Mouse (Mus musculus): Measurements from ENCODE around the gene Gdf11. TPM values are rescaled to one million over a fixed set of nuclear protein-coding genes. Genes with fewer than 3 reads are reported as not detected.
A peak's percentile ranks its signal among the peaks of the same experiment; 100 is the strongest.

Gdf11 gene
- polyA plus RNA-seq, 1 experiment from 2014 or later, result 10.8 TPM

DNA sequence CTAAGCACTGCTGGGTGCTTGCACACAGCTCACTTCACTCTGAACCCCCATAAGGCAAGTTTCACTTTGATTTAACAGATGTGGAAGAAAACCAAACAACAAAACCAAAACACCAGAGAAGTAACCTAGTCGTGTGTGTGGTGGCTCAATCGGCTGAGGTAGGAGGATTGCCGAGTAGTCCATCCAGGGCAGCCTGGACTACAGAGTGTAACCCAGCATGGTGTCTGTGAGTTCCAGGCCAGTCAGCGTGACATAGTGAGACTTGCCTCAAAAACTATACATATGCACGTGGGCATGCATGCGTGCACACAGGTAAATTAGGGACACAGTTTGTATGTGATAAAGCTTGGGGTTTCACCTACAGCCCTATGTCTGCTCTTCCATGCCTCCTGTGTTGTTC lies 25.9 kb upstream of the Gdf11 start:
- Histone ChIP-seq H3K27ac (no peak overlapping the region), H3K36me3 (peaks cover 54% of the 10 kb centered on the region), H3K9ac (no peak overlapping the region), H3K27me3 (no peaks in the 10 kb centered on the region), H3K9me3 (no peaks in the 10 kb centered on the region), H3K4me1 (peaks cover 32% of the 10 kb centered on the region), H3K4me3 (no peak overlapping the region), H3K4me2 (replicated peaks) (no peak overlapping the region)
- no peak for ATAC-seq (ENCODE audit: insufficient number of reproducible peaks, insufficient read depth, low FRiP score, low TSS enrichment)
- 90% methylated on average over 6 of the region's 6 CpGs for WGBS

DNA sequence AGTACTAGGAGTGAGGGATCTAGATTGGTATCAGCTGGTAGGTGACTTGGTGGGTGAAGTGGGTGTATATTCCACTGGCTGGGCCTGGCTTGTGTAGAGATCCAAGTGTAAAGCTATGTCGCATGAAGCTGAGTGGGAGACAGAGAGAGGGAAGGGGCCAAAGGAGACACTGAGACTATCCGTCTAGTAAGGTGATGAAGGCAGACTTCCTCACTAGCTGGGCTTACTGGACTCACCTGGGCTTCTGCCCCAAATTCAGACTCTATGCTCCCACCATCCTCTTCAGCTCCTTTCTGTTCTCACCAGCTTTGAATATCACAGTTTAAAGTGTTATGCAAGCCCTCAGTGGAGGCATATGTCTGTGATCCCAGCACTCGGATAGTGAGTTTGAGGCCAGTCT lies 25.1 kb upstream of the Gdf11 start:
- H3K27me3 ChIP-seq, result no peaks in the 10 kb centered on the region
- ATAC-seq (ENCODE audit: insufficient number of reproducible peaks, insufficient read depth, low FRiP score, low TSS enrichment), result no peak
- no peak overlapping the region for H3K4me3 ChIP-seq
- no peak overlapping the region for H3K27ac ChIP-seq
- H3K4me2 ChIP-seq (replicated peaks), result no peak overlapping the region
- H3K36me3 ChIP-seq, result peaks cover 61% of the 10 kb centered on the region
- 89% methylated on average over 3 of the region's 3 CpGs for WGBS
- peaks cover 30% of the 10 kb centered on the region for H3K4me1 ChIP-seq
- H3K9me3 ChIP-seq, result no peaks in the 10 kb centered on the region
- H3K9ac ChIP-seq, result no peak overlapping the region

DNA sequence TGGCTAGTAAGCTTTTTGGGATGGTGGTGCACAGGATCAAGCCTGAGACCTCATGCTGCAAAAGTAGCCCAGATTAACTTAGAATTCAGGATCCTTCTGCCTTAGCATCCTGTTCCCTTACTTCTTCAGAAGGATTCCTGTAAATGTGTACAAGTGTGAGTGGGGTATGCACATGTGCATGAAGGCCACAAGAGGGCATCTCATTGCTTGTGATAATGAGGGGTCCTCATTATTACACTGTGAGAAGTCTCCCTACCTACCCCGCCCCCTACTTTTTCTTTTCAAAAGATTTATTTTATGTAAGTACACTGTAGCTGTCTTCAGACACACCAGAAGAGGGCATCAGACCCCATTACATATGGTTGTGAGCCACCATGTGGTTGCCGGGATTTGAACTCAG lies 24.0 kb upstream of the Gdf11 start:
- Histone ChIP-seq H3K4me1 (peaks cover 29% of the 10 kb centered on the region), H3K27me3 (no peaks in the 10 kb centered on the region), H3K36me3 (peaks cover 64% of the 10 kb centered on the region), H3K9me3 (no peaks in the 10 kb centered on the region), H3K27ac (no peak overlapping the region), H3K9ac (no peak overlapping the region), H3K4me2 (replicated peaks) (no peak overlapping the region), H3K4me3 (no peak overlapping the region)
- no peak for ATAC-seq (ENCODE audit: insufficient number of reproducible peaks, insufficient read depth, low FRiP score, low TSS enrichment)
- 94% methylated on average over 2 of the region's 2 CpGs for WGBS

DNA sequence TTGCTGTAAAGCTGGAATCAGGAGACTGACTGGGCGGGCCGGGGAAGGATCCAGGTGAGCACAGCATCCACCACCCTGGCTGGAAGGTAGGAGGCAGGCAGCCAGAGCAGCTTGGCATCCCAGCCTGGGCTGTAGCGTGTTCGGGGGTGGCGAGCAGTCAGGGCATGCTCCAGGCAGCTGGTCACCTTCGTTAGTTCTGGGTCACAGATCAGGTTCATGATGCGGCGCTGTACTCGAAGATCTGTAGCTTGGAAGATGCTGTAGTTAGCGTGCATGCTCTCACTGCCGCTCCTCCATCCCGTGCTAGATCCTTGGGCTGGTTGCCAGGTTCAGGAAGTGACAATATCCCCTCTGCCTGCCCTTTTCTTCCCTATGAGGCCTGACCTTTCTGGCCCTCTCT lies 22.2 kb upstream of the Gdf11 start:
- no peak for ATAC-seq (ENCODE audit: insufficient number of reproducible peaks, insufficient read depth, low FRiP score, low TSS enrichment)
- Histone ChIP-seq H3K36me3 (peaks cover 64% of the 10 kb centered on the region), H3K9ac (no peak overlapping the region)

DNA sequence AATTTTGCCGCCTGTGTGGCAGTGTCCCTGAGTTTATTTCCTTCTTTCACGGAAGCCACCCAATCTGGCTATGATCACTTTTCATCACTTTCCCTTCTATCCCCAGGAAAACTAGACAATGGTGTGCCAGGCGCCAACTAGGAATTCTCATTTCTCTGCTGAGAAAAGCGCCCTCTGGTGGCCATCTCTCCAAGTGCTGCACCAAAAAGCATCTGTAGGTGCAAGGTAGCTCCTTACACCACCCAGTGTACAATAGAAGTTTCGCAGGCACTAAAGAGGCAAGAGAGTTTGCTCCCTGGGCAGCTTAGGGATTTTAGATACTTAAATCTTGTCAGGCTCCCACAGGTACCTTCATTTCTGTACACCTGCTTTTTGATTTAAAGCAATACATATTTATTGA lies 21.7 kb upstream of the Gdf11 start:
- H3K27ac ChIP-seq, result peak overlapping the region; percentile 50; the same call in 1 of the 2 replicates

More for the DNA sequence above, 22.2 kb upstream of the Gdf11 start:
- Histone ChIP-seq H3K27me3 (no peaks in the 10 kb centered on the region), H3K4me1 (peaks cover 18% of the 10 kb centered on the region), H3K4me2 (replicated peaks) (no peak overlapping the region), H3K4me3 (no peak overlapping the region), H3K9me3 (no peaks in the 10 kb centered on the region), H3K27ac (no peak overlapping the region)
- 86% methylated on average over 12 of the region's 12 CpGs for WGBS

DNA sequence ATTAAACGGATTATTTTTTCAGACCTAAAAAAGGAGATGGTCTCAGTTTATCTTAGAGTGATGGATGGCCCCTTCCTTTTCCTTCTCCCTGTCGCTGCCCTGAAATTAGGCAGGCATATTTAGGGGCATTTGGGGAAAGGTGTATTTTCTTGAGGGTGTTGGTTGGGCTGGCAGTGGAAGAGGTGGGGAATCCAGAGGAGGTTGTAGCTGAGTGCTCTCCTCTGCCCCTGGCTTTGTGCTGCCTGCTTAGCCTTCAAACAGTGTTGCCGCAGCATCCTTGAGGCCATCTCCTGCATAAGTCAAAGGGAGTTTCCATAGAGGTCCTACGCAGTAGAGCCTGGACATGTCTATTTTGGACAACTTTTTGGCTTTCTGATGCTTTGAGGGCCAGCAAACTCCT lies 21.3 kb upstream of the Gdf11 start:
- Histone ChIP-seq H3K4me1 (peaks cover 18% of the 10 kb centered on the region), H3K4me3 (no peak overlapping the region), H3K27me3 (no peaks in the 10 kb centered on the region), H3K4me2 (replicated peaks) (no peak overlapping the region), H3K9ac (peak overlapping the region; percentile 12; the same call in 1 of the 2 replicates), H3K9me3 (no peaks in the 10 kb centered on the region), H3K36me3 (peaks cover 55% of the 10 kb centered on the region), H3K27ac (peak overlapping the region; percentile 50; the same call in 1 of the 2 replicates)
- WGBS, result 73% methylated on average over 4 of the region's 4 CpGs
- no peak for ATAC-seq (ENCODE audit: insufficient number of reproducible peaks, insufficient read depth, low FRiP score, low TSS enrichment)

More for the DNA sequence above, 21.7 kb upstream of the Gdf11 start:
- Histone ChIP-seq H3K9ac (peak overlapping the region; percentile 12; the same call in 1 of the 2 replicates), H3K4me1 (peaks cover 18% of the 10 kb centered on the region), H3K36me3 (peaks cover 59% of the 10 kb centered on the region), H3K27me3 (no peaks in the 10 kb centered on the region), H3K4me3 (no peak overlapping the region), H3K4me2 (replicated peaks) (no peak overlapping the region), H3K9me3 (no peaks in the 10 kb centered on the region)
- ATAC-seq (ENCODE audit: insufficient number of reproducible peaks, insufficient read depth, low FRiP score, low TSS enrichment), result no peak
- WGBS, result 10% methylated on average over 5 of the region's 5 CpGs

DNA sequence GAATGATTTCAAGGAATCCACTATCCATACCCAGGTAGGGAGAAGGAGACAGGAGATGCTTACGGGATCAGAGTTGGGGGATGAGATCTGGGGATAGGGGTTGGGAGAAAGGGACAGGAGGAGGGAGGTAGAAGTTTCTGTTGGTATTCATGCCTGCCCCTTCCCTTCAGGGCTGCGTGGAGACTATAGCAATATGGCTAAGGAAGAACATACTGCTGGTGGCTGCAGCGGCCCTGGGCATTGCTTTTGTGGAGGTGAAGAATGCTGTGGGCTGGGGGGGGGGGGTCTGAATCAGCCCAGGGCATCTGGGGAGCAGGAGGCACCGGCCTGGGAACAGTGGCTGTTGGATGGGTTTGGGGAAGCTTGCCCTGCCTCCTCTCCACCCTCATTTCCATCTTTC lies 20.8 kb upstream of the Gdf11 start:
- Histone ChIP-seq H3K9ac (peak overlapping the region; percentile 12; the same call in 1 of the 2 replicates), H3K27ac (0 out of 2 replicates have a peak overlapping the region, but pooled peaks have one; percentile 50), H3K36me3 (peaks cover 50% of the 10 kb centered on the region), H3K4me3 (no peak overlapping the region), H3K9me3 (no peaks in the 10 kb centered on the region), H3K4me2 (replicated peaks) (0 out of 2 replicates have a peak overlapping the region, but pooled peaks have one; percentile 2), H3K27me3 (no peaks in the 10 kb centered on the region), H3K4me1 (peaks cover 18% of the 10 kb centered on the region)
- WGBS, result 91% methylated on average over 4 of the region's 4 CpGs
- no peak for ATAC-seq (ENCODE audit: insufficient number of reproducible peaks, insufficient read depth, low FRiP score, low TSS enrichment)

DNA sequence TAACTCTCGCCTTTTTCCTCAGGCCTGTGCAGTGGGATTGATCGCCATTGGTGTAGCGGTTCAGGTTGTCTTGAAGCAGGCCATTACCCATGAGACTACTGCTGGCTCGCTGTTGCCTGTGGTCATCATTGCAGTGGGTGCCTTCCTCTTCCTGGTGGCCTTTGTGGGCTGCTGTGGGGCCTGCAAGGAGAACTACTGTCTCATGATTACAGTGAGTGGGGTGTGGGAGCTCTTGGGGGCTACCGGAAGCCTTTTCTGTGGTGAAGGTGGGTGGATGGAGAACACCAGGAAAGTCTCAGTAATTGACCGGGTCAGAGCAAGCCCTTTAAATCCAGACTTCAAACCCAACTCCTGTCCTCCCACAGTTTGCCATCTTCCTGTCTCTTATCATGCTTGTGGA lies 19.9 kb upstream of the Gdf11 start:
- peaks cover 41% of the 10 kb centered on the region for H3K36me3 ChIP-seq
- H3K27ac ChIP-seq, result peak overlapping the region; percentile 37; the same call in 1 of the 2 replicates
- H3K4me2 ChIP-seq (replicated peaks), result peak overlapping the region; percentile 61

DNA sequence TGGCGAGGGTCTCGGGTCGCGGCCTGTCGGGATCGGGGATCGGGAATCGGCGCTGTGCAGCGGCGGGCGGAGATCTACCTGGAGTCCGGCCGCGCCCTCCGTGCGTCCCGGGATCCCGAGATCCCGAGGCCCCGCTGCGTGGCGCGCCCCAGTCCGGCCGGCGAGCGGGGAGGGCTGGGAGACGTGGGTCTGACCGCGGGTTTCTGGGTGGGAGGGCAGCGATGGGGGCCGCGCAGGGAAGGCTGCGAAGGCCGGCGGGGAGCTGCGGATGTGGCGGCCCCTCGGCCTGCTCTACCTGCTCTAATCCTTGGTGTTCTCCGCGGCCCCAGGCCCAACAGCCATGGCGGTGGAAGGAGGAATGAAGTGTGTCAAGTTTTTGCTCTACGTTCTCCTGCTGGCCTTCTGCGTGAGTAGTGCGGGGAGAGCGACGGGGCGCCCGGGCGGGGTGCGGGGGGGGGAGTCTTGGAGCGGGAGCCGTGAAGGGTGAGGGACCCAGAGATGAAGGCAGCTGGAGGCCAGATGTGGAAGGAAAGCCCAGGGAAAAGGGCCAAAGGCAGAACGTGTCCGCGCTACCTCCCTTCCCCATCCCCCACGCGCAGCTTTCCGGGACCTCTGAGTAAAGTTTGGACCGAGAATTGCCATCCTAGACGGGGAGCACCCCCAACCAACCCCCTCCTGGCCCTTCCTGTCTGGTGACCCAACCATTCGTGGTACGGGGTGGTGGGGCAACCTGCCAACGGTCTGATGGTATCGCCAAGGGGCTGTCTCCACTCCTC lies 18.7 kb upstream of the Gdf11 start:
- H3K36me3 ChIP-seq, result peaks cover 32% of the 10 kb centered on the region
- H3K4me2 ChIP-seq (replicated peaks), result peak overlapping the region; percentile 61
- peaks cover 18% of the 10 kb centered on the region for H3K4me1 ChIP-seq
- H3K4me3 ChIP-seq, result peak overlapping the region; percentile 75
- no peaks in the 10 kb centered on the region for H3K9me3 ChIP-seq
- peak overlapping the region; percentile 87 for H3K9ac ChIP-seq
- peak; percentile 6; the same call in 1 of the 2 replicates for ATAC-seq (ENCODE audit: insufficient number of reproducible peaks, insufficient read depth, low FRiP score, low TSS enrichment)
- H3K27me3 ChIP-seq, result no peaks in the 10 kb centered on the region
- under 1% methylated on average over 61 of the region's 66 CpGs for WGBS
- H3K27ac ChIP-seq, result peak overlapping the region; percentile 94

More for the DNA sequence above, 19.9 kb upstream of the Gdf11 start:
- Histone ChIP-seq H3K27me3 (no peaks in the 10 kb centered on the region), H3K9ac (peak overlapping the region; percentile 87; the same call in 1 of the 2 replicates), H3K4me1 (peaks cover 18% of the 10 kb centered on the region), H3K4me3 (peak overlapping the region; percentile 75), H3K9me3 (no peaks in the 10 kb centered on the region)
- WGBS, result 90% methylated on average over 6 of the region's 6 CpGs
- ATAC-seq (ENCODE audit: insufficient number of reproducible peaks, insufficient read depth, low FRiP score, low TSS enrichment), result no peak

DNA sequence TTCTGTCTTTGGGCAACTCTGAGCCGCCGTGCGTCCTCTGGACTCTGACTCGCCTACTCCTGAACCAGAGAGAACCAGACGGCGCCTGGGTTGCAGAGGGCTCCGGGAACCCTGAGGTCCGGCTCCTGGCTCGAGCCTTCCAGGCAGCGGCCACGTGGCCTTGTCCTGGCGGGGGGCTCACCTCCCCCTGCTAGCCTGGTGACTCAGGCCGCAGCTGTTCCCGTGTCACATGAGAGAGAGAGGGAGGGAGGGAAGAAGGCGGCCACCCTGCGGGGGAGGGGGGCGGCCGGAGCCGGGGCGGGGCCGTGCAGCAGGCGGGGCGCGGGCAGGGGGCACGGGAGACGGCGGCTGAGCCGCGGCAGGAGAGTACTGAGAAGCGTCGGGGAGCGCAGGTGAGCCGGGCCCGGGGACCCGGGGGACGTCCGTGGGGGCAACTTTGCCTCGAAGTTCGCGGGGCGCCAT lies 18.1 kb upstream of the Gdf11 start:
- peak overlapping the region; percentile 87 for H3K9ac ChIP-seq
- H3K27me3 ChIP-seq, result no peaks in the 10 kb centered on the region
- no peaks in the 10 kb centered on the region for H3K9me3 ChIP-seq
- peak; percentile 70 for ATAC-seq (ENCODE audit: insufficient number of reproducible peaks, insufficient read depth, low FRiP score, low TSS enrichment)
- WGBS, result 1% methylated on average over 41 of the region's 41 CpGs
- peaks cover 27% of the 10 kb centered on the region for H3K36me3 ChIP-seq
- H3K4me1 ChIP-seq, result peaks cover 18% of the 10 kb centered on the region
- peak overlapping the region; percentile 75 for H3K4me3 ChIP-seq
- peak overlapping the region; percentile 61 for H3K4me2 ChIP-seq (replicated peaks)
- peak overlapping the region; percentile 94 for H3K27ac ChIP-seq

DNA sequence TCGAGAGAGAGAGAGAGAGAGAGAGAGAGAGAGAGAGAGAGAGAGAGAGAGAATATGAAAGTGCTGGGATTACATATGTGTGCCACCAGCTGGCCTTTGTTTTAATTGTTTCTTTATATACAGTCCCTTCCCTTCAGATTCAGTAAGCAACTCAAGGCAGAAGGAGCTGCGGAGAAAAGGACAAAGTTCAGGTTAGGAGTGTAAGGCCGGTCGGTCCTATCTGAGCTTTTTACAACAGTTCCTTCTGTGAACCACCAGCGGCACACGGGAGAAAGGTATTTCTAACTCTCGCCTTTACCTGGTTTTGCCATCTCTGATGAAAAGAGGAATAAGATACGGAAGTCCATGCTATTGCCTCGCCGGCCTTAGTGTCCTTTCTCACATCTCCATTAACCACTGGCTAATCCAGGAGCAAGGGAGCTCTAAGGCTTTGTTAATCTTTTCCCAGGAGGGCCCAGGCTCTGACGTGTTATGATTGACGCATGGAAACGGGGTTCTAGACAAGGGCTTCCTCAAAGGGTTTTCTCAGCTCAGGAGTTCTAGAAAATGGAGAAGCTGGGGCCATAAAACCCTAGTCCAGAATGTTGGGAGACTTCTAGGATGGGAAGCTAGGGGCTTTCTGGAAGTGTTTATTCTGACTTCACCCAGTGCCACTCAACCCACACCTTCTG lies 17.4 kb upstream of the Gdf11 start:
- Histone ChIP-seq H3K9me3 (no peaks in the 10 kb centered on the region), H3K4me2 (replicated peaks) (peak overlapping the region; percentile 61), H3K27me3 (no peaks in the 10 kb centered on the region), H3K9ac (peak overlapping the region; percentile 87; the same call in 1 of the 2 replicates), H3K27ac (peak overlapping the region; percentile 94), H3K4me3 (peak overlapping the region; percentile 75), H3K36me3 (peaks cover 20% of the 10 kb centered on the region), H3K4me1 (peaks cover 18% of the 10 kb centered on the region)
- WGBS, result 57% methylated on average over 13 of the region's 13 CpGs
- no peak for ATAC-seq (ENCODE audit: insufficient number of reproducible peaks, insufficient read depth, low FRiP score, low TSS enrichment)
